Mouse (Mus musculus) A20 (cell line): ENCODE measurements at regions not wholly inside any gene's neighbourhood (a gene's known extent, or its start where the extent isn't known, plus 50 kb on each side); places are given as distances from the start of the nearest gene placed in this dataset.
A peak's percentile ranks its signal among the peaks of the same experiment; 100 is the strongest.

Experiments used
- DNase-seq: peaks from one replicate; pipeline ENCODE4 v3.0.0-alpha.2; 2011; ENCODE audit warnings: low read depth, low spot score

DNA sequence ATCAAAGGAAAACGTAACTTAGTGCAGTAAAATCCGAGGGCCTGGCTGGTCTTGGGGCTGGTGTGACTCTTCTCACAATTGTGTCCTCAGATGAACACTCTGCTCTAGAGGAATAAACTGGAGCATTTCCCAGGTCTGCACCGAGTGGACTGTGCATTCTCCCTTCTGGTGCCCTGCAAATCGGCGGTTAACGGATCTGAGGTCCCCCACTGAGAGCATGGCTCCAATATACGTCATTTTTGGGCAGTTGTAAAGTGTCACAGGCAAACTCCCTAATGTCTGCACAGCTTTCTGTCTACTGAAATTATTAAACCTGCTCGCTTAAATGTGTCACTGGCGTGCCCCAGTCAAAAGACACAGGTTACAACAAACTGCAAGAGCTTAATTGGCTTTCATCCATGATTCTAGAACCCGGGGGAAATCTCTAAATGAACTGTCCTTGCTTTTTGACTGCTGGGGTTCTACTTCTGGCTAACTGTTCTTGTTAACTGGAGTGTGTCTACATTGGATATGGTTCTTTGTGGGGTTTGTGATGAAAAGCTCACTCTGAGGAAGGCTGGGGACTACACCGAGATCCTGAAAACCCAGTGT, 93.7 kb upstream of the Gm47985 start:
- no peak for DNase-seq

DNA sequence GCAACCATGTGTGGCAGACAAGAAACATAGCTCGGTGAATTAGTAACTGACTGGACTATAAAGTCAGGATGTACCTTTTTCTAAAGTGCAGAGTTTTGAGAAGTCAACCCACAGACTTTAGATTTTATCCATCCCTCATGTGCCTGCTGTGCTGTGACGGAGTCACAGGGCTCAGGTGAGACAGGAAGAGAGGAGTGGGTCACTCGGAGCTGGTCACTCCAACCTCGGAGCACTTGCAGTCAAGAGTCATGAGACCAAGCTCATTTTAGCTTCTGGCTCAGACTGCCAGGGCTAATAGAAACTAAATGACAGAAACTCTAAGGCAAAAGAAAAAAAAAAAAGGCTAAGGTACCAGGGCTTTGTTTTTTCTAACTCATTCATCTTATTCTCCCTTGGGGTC, 90.3 kb upstream of the Gm47985 start:
- DNase-seq, result no peak

DNA sequence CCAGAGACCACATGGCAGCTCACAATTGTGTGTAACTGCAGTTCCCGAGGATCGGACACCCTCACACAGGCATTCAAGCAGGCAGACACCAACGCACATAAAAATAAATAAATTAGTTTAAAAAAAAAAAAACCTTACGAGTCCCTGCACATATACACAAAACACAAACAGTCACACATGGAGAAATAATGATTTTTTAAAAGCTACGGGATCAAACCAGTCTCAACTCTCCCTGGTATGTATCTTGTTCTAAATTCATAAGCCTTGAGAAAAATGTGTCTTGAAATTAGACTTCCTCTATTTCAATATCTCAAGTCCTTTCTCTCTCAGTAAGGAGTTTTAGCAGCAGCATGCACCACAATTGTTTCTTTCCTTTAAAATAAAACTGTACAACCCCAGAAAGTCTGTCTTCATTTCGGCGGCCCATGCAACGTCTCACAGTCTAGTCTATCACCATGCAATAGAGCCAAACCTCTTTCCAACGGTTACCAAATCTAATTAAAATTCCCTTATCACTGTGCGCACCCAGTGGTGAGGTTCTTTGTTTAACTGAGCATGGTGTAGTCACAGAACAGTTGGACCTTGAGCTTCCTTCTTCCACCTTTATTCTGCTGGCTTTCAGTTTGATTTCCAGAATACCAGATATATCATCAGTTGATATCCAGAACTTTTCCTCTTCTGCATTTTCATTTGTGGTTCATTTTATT, 86.8 kb upstream of the Gm47985 start:
- DNase-seq, result no peak

DNA sequence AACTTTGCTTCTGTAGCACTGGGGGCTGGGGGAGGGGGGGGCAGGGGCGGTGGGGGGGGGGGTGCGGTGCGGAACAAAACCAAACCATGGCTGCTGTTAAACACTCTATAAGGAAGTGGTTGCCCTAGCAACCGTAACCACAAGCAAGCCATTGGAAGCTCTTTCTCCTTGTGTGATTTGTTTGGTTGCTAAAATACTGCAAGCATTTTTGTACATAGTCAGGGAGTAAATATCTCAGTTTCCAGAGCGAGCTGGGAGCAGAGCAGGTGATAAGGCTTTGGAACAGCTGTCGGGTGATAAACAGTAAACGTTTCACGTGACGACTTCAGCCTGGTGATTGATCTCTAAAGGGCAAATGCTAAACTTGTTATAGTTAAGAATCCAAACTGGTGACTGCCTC, 86.3 kb upstream of the Gm47985 start:
- DNase-seq, result no peak

DNA sequence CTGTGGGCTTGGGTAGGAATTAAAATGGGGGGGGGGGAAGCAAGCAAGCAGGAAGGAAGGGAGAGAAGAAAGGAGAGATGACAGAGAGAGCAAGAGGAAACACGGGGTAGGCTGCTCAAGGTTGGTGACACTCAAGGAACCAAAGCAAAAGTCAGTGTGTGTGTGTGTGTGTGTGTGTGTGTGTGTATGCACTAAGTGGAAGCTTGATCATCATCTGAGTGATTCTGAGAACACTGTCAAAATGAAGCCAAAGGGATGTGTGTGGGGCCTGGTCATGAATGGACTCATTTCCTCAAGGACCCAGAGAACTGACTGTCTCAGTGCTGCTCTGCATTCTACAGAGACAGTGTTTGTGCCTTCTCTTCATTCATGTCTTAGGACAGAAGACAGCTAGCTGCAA, 84.8 kb upstream of the Gm47985 start:
- DNase-seq, result no peak

DNA sequence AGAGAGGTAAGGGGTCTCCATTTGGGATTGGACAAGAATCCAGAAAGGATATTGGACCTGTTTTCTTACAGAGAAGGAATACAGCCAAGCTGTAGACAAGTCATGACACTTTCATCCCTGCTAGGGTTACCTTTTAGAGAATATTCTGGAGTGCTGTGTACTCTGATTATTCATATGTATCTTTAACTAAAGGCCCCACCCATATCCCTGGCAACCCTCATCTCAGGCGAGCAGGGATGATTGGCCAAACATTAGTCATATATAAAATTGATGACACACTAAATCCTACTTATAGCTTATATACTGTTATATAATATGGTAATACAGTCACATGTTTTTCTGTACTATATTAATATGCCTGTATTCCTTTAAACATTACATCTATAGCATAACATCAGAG, 83.6 kb upstream of the Gm47985 start:
- no peak for DNase-seq

DNA sequence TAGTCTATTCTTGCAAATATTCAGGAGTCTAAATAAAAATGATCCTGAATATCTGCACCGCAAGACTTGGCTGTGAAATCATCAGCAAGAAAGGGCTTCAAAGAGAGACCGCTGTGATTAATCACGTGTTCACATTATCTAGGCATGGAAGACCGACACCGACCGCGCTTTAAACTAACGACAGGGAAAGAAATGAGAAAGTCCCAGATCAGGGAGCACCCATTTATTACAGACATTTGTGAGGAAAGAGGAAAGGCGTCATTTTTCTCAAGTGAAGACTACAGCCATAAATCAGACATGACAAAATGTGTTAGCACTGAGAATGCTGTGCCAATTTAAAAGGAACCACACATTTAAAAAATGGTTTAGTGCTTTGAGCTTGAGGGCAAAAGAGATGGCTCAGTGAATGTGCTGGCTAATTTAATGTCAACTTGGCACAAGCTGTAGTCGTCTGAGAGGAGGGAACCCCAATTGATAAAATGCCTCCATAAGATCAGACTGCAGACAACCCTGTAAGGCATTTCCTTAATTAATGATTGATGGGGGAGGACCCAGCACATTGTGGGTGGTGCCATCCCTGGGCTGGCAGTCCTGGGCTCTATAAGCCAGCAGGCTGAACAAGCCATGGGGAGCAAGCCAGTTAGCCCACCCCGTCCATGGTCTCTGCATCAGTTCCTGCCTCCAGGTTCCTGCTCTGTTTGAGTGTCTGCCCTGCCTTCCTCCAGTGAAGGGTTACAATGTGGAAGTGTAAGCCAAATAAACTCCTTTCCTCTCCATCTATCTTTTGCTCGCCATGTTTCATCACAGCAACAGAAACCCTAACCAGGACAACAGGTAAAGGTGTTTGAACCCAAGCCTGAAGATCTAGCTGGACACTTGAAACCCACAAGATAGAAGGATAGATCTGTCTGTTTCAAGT, 81.5 kb upstream of the Gm47985 start:
- DNase-seq, result no peak

DNA sequence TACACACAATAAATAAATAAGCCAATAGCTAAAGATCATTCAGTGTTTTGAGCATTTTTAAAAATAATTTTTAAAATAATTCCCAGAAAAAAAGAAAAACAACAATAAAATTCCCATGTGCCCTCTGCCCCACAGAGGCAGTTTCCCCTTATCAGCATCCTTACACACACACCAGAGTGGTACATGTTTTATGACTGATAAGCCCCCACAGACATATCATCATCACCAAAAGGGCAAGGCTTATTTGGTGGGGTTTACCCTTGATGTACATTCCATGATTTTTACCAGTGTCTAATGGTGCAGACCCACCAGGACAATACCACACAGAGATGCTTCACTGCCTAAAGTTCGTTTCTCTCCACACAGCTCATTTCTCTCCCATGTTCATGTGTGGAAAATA, 80.8 kb upstream of the Gm47985 start:
- DNase-seq, result no peak

DNA sequence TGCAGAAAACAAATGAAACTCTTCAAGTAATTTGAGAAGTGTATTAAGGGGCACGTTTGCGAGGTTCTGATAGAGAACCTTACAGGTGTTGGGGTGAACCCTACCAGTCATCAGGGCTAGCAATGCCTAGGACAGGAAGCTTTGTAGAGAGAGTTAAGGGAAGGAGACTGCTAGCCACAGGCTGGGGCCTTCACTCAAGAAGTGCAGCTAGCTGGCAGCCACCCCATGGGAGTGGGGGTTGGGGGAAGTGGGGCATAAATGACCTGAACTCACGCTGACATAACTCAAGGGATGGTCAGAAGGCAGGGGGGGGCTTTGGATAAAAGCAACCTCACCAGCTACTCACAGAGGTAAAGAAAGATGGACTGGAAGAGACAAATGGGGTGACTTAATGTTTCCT, 80.3 kb upstream of the Gm47985 start:
- no peak for DNase-seq

DNA sequence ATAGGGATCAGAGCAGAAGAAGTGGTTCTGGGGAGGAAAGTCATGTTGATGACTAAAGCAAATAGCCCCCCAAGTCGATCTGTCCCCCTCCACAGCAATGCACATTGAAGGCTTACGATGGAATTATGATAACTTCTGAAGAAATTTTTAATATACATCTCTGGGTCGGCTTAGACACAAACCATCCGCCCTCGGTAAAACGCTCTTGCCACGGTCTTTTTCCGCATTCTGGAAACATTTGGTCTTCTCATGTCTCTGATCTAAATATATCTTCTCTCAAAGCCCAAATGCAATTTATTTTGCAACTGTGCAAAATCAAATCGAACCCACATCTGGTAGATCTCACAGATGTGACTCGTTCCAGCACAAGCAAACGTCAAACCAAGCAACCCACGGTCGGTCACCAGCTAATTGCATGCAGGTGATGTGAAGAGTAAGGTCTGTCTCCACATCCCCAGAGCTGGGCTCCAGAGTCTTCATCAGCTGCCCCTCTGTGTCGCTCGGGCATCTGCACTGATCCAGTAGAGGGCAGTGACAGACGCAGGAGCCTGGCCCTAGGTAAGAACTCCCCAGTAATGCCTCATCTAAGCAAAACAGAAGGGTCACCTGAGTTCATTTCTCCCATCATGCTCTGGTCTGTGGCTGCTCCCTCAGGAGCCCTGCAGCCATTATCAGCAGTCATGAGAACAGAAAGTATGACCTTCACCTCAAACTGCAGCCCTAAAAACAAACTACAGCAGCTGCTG, 79.5 kb upstream of the Gm47985 start:
- peak; percentile 27 for DNase-seq

DNA sequence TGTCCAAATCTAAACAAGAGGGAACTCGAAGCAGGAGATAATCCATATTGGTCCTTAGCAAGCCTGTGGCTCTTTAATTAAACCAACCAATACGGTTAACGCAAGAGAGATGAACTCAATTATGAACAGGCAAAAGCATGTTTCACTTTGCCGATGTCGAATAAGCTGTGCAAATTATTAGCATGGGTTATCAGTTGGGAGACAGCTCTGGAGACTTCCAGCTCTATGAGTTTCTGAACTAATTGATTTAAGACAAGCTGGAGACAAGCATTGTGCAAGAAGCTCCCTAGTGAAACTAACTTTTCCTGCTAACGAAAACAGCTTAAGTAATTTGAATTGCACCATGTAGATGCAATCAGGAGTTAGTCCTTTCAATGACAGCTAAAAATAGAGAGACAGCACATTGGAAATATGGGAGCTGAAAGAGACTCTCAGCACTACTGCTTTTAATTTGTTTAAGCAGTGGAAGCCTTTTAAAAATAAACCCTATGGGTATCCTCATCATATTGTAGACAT, 78.8 kb upstream of the Gm47985 start:
- DNase-seq, result no peak

DNA sequence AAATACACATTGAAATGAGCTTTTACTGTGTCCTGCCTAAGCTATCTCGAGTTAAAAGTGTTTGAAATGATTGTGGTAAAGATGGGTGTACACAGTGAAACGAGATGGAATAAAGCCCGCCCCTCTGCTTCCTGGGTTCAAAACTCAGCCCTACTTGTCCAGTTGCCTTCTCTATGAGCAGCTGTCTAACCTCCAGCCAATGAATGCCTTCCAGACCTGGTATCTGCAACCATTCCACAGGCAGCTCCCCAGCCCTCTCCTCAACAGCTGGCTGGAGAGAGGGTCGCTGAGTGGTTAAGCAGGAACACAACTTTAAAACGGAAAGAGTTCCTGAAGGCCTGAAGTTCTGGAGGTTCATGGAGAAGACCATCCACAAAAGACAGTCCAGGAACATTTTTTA, 78.0 kb upstream of the Gm47985 start:
- no peak for DNase-seq

DNA sequence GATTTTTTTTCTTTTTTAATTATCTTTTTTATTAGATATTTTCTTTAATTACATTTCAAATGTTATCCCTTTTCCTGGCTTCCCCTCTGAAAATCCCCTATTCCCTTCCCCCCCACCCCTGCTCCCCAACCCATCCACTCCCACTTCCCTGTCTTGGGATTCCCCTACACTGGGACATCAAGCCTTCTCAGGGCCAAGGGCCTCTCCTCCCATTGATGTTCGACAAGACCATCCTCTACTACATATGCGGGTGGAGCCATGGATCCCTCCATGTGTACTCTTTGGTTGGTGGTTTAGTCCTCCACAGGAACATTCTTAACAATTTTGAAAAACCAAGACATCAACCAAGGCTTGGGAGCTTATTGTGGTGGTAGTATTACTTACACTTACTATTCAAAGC, 77.5 kb upstream of the Gm47985 start:
- DNase-seq, result no peak

DNA sequence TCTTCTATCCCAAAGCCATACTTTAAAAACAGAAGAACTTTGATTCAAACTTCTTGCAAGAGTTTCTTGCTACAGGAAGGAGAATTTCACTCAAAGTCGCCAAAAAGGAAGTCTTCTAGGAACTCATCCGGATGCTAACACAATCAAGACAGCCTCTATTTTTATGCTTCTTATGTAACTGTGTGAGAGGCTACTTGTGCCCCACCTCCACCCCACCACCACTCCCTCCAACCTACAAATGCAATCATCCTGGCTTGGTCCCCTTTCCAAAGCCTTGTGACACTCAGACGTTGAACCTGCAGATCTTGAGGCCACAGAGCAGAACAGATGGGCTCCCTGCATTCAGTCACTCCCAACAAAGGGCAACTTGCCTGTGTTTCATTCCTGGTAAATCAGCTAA, 77.1 kb upstream of the Gm47985 start:
- no peak for DNase-seq

DNA sequence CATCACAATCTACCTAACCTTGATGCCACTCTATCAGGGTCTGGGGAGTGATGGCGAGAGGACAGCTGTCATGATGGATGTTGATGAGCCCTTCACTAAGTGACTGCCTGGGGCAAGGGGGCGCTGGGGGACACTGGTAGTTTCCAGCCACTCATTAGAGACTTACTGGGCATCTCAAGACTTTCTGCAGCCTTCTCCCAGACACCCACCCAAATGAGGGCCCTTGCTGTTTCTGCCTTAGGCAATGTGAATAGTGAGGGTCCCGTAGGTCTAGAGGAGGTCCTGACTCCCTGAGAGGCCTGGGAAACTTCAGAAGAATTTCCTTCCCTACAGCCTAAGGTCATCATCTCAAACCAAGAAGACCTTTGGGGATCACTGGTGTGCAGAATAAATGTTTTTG, 74.9 kb upstream of the Gm47985 start:
- DNase-seq, result no peak

DNA sequence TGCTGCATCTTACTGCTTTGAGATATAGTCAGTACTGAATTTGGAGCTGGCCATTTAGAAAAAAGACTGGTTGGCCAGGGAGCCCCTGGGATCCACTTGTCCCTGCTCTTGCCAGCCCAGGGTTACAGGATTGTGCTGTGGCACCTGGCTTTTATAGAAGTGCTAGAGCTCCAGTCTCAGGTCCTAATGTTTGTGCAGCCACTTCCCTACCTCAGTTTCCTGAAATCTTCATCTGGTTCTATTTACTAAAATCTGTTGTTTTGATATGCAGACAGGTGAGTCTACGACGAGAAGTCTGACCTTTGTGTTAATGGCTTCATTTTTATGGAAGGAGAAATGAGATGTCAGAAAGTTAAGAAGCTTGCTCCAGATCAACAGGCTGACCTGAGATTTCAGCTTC, 73.0 kb upstream of the Gm47985 start:
- no peak for DNase-seq

DNA sequence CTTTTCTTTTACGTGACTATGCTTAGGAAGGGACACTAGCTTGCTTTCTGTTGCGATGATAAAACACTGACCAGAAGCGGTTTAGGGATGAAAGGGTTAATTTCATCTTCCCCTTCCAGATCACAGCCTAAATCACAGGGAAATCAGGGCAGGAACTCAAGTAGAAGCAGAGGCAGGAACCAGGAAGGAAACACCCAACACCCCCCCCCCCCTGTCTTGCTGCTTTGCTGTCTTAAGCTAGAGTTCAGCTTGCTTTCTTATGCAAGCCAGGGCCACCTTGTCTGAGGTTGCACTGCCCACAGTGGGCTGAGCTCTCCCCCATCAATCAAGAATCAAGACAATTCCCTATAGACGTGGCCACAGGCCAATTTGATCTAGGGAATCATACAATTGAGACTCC, 71.9 kb upstream of the Gm47985 start:
- no peak for DNase-seq

DNA sequence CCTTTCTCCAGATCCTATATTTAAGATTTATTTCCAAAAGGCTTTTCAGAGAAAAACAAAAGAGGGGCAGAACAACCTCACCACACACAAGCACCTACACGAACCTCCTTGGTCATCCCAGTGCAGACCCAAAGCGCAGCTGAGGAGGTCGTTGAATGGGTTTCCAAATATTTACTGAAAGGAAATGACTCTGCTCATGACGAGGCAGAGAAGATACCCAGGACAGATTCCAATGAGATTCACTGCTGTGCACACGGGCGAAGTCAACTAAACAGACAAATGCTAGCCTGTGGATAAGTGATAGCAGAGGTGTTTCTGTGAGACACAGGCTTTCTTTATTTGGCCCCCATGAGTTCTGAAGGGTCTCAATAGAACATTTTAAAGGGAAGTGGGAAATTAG, 70.7 kb upstream of the Gm47985 start:
- no peak for DNase-seq

DNA sequence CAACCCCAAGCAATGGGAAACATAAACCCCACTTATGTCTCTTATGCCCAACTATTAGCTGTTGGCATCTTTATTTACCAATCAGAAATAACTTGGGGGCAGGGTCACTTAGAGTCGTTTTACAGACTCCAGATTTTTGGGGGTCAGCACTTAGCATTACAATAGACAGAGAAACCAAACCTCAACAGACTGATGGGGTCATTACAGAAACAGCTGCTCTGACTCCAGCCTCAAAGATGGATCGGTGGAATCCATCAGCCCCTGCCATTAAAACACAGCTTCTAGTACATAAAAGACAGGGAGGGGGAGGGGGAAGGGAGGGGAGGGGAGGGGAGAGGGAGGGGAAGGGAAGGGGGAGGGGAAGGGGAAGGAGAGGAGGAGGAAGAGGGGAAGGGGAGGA, 69.9 kb upstream of the Gm47985 start:
- DNase-seq, result no peak

DNA sequence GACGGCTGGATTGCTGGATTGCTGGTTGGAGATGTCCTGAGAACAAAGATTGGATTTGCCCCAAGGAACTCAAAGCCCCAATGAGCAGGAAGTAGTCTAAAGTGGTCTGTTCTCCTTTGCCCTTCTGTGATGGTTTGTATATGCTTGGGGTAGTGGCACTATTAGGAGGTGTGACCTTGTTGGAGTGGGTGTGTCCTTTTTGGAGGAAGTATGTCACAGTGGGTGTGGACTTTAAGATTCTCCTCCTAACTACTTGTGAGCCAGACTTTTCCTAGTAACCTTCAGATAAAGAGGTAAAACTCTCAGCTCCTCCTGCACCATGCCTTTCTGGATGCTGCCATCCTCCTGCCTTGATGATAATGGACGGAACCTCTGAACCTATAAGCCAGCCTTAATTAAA, 69.1 kb upstream of the Gm47985 start:
- DNase-seq, result no peak

DNA sequence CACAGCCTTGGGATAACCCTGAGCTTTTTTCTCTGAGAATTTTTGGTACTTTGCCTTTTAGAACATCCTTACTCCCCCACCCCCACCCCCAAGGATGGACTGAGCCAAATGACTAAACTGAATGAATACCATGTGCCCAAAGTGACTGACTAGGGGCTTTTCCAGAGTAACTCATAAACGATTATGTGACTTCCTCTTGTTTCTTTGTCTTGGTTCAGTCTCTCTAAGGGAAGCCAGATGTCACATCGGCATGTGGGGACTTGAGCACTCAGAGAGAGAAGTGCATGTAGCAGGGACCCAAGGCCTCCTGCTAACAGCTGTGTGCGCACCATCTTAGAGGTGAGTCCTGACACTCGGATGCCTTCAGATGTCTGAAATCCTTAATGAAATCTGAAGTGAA, 63.8 kb upstream of the Gm47985 start:
- peak; percentile 54 for DNase-seq

DNA sequence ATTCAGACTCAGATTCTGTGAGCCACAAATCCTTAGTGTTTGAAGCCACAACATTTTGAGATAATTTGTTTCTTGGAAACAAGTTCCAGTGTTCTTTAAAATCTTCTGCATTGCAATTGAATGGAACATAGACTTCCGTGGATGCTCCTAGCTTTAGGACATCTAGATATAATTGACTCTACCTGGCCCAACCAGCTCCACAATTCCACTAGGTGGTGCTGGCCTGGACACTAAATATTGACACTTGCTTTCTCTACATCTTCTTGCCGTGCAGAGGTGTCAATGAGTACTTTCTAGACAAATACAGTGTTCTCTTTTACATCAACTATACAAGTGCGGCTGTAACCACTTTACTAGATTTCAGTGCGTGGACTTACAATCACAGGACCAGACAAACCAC, 63.4 kb upstream of the Gm47985 start:
- DNase-seq, result no peak
